Mouse (Mus musculus): Measurements from ENCODE around the gene Fam213a. TPM values are rescaled to one million over a fixed set of nuclear protein-coding genes. Genes with fewer than 3 reads are reported as not detected.
A peak's percentile ranks its signal among the peaks of the same experiment; 100 is the strongest.

Fam213a gene
- total and polyA plus RNA-seq, 2 experiments from 2014 or later = 9.4 to 25.7 TPM

GRCm38 (mm10) chr14:40965507-40966356 is 47.9 kb downstream of the Fam213a start:
- peak; percentile 21 for DNase-seq (ENCODE audit: low spot score)
- no peak for ATAC-seq (ENCODE audit: insufficient read depth, low read depth)
- Histone ChIP-seq H3K27ac (ENCODE audit: low read depth) (peak overlapping the region; percentile 89), H3K4me2 (ENCODE audit: low read depth, low read length) (peak overlapping the region; percentile 89), H3K9ac (replicated peaks; ENCODE audit: low read depth, low read length) (peak overlapping the region; percentile 88), H3K4me1 (ENCODE audit: control insufficient read depth, insufficient read depth) (peaks cover 14% of the 10 kb centered on the region), H3K36me3 (replicated peaks; ENCODE audit: control insufficient read depth, insufficient read depth, low read length) (no peaks in the 10 kb centered on the region), H3K9me3 (replicated peaks; ENCODE audit: control insufficient read depth, low read length) (no peaks in the 10 kb centered on the region), H3K4me3 (ENCODE audit: low read depth, low read length) (peak overlapping the region; percentile 95), H3K27me3 (ENCODE audit: control insufficient read depth, insufficient read depth, low read length) (no peaks in the 10 kb centered on the region)
- no peak for TF ChIP-seq CTCF (IDR thresholded peaks at IDR 0.05; ENCODE audit: low read depth)
- 0% methylated on average over 15 of the region's 15 CpGs for WGBS

- no peak for TF ChIP-seq EP300 (IDR thresholded peaks at IDR 0.05; ENCODE audit: low read depth)
- no peak for TF ChIP-seq CTCF (IDR thresholded peaks at IDR 0.05; ENCODE audit: low read depth)
- DNase-seq (ENCODE audit: low spot score) (no peak), ATAC-seq (ENCODE audit: insufficient read depth, low read depth) (no peak)
- H3K27ac ChIP-seq (ENCODE audit: low read depth) = no peak overlapping the region
- H3K27me3 ChIP-seq (ENCODE audit: control insufficient read depth, insufficient read depth, low read length) = no peaks in the 10 kb centered on the region
- no peaks in the 10 kb centered on the region for H3K9me3 ChIP-seq (replicated peaks; ENCODE audit: control insufficient read depth, low read length)
- peak overlapping the region; percentile 89 for H3K4me2 ChIP-seq (ENCODE audit: low read depth, low read length)
- H3K4me3 ChIP-seq (ENCODE audit: low read depth, low read length) = peak overlapping the region; percentile 95
- peaks cover 21% of the 10 kb centered on the region for H3K4me1 ChIP-seq (ENCODE audit: control insufficient read depth, insufficient read depth)
- H3K9ac ChIP-seq (replicated peaks; ENCODE audit: low read depth, low read length) = no peak overlapping the region
- no peaks in the 10 kb centered on the region for H3K36me3 ChIP-seq (replicated peaks; ENCODE audit: control insufficient read depth, insufficient read depth, low read length)
Measured at GRCm38 (mm10) chr14:40964881-40965280, 48.7 kb downstream of the Fam213a start.

- Histone ChIP-seq H3K36me3 (replicated peaks; ENCODE audit: control insufficient read depth, insufficient read depth, low read length) (no peaks in the 10 kb centered on the region), H3K27me3 (ENCODE audit: control insufficient read depth, insufficient read depth, low read length) (no peaks in the 10 kb centered on the region), H3K4me1 (ENCODE audit: control insufficient read depth, insufficient read depth) (peaks cover 26% of the 10 kb centered on the region), H3K4me3 (ENCODE audit: low read depth, low read length) (no peak overlapping the region), H3K4me2 (ENCODE audit: low read depth, low read length) (peak overlapping the region; percentile 89), H3K9me3 (replicated peaks; ENCODE audit: control insufficient read depth, low read length) (no peaks in the 10 kb centered on the region), H3K27ac (ENCODE audit: low read depth) (no peak overlapping the region), H3K9ac (replicated peaks; ENCODE audit: low read depth, low read length) (no peak overlapping the region)
- no peak for DNase-seq (ENCODE audit: low spot score)
- TF ChIP-seq EP300 (IDR thresholded peaks at IDR 0.05; ENCODE audit: low read depth) (no peak), CTCF (IDR thresholded peaks at IDR 0.05; ENCODE audit: low read depth) (no peak)
- WGBS = 91% methylated on average over 3 of the region's 3 CpGs
- ATAC-seq (ENCODE audit: insufficient read depth, low read depth) = no peak
Measured at GRCm38 (mm10) chr14:40964214-40964610, 49.4 kb downstream of the Fam213a start.

GRCm38 (mm10) chr14:40963501-40964213 is 49.9 kb downstream of the Fam213a start:
- DNase-seq (ENCODE audit: low spot score) = no peak
- WGBS = 53% methylated on average over 3 of the region's 3 CpGs
- no peaks in the 10 kb centered on the region for H3K36me3 ChIP-seq (replicated peaks; ENCODE audit: control insufficient read depth, insufficient read depth, low read length)
- H3K9me3 ChIP-seq (replicated peaks; ENCODE audit: control insufficient read depth, low read length) = no peaks in the 10 kb centered on the region
- peaks cover 30% of the 10 kb centered on the region for H3K4me1 ChIP-seq (ENCODE audit: control insufficient read depth, insufficient read depth)
- no peak overlapping the region for H3K4me3 ChIP-seq (ENCODE audit: low read depth, low read length)
- no peaks in the 10 kb centered on the region for H3K27me3 ChIP-seq (ENCODE audit: control insufficient read depth, insufficient read depth, low read length)
- no peak for ATAC-seq (ENCODE audit: insufficient read depth, low read depth)
- H3K27ac ChIP-seq (ENCODE audit: low read depth) = no peak overlapping the region
- TF ChIP-seq CTCF (IDR thresholded peaks at IDR 0.05; ENCODE audit: low read depth) (no peak), EP300 (IDR thresholded peaks at IDR 0.05; ENCODE audit: low read depth) (no peak)
- H3K9ac ChIP-seq (replicated peaks; ENCODE audit: low read depth, low read length) = no peak overlapping the region
- H3K4me2 ChIP-seq (ENCODE audit: low read depth, low read length) = peak overlapping the region; percentile 89

GRCm38 (mm10) chr14:40962365-40963290 is 51.0 kb downstream of the Fam213a start:
- TF ChIP-seq EP300 (IDR thresholded peaks at IDR 0.05; ENCODE audit: low read depth) (no peak), CTCF (IDR thresholded peaks at IDR 0.05; ENCODE audit: low read depth) (no peak)
- Histone ChIP-seq H3K9ac (replicated peaks; ENCODE audit: low read depth, low read length) (no peak overlapping the region), H3K4me1 (ENCODE audit: control insufficient read depth, insufficient read depth) (peaks cover 40% of the 10 kb centered on the region), H3K27me3 (ENCODE audit: control insufficient read depth, insufficient read depth, low read length) (no peaks in the 10 kb centered on the region), H3K27ac (ENCODE audit: low read depth) (0 out of 2 replicates have a peak overlapping the region, but pooled peaks have one; percentile 1), H3K36me3 (replicated peaks; ENCODE audit: control insufficient read depth, insufficient read depth, low read length) (no peaks in the 10 kb centered on the region), H3K4me2 (ENCODE audit: low read depth, low read length) (no peak overlapping the region), H3K9me3 (replicated peaks; ENCODE audit: control insufficient read depth, low read length) (no peaks in the 10 kb centered on the region), H3K4me3 (ENCODE audit: low read depth, low read length) (no peak overlapping the region)
- WGBS = 78% methylated on average over 11 of the region's 11 CpGs
- DNase-seq (ENCODE audit: low spot score) = no peak
- ATAC-seq (ENCODE audit: insufficient read depth, low read depth) = no peak
